Mouse (Mus musculus): ENCODE results near the gene Cxcl14. TPM values are rescaled to one million over a fixed set of nuclear protein-coding genes. Genes with fewer than 3 reads are reported as not detected.

The Cxcl14 gene
- polyA plus RNA-seq, 1 experiment from 2014 or later = 23.8 TPM

- 84% methylated on average over 6 of the region's 6 CpGs for WGBS
- no peaks in the 10 kb centered on the region for H3K36me3 ChIP-seq
- H3K4me1 ChIP-seq = 0 out of 2 replicates have a peak, but pooled peaks cover 4% of the 10 kb centered on the region
- no peak overlapping the region for H3K27ac ChIP-seq
- H3K4me2 ChIP-seq = no peak overlapping the region
- no peaks in the 10 kb centered on the region for H3K27me3 ChIP-seq
- no peaks in the 10 kb centered on the region for H3K9me3 ChIP-seq (replicated peaks)
- H3K4me3 ChIP-seq (replicated peaks) = no peak overlapping the region
- ATAC-seq (replicated peaks; ENCODE audit: low FRiP score) = no peak
- H3K9ac ChIP-seq = no peak overlapping the region
Observed at GRCm38 (mm10) chr13:56329165-56329564, 32.8 kb upstream of the Cxcl14 start.

GRCm38 (mm10) chr13:56327779-56328178, 31.4 kb upstream of the Cxcl14 start:
- no peaks in the 10 kb centered on the region for H3K36me3 ChIP-seq
- WGBS = 14% methylated on average over 6 of the region's 6 CpGs
- 0 out of 2 replicates have a peak, but pooled peaks cover 4% of the 10 kb centered on the region for H3K4me1 ChIP-seq
- no peak overlapping the region for H3K4me3 ChIP-seq (replicated peaks)
- no peak overlapping the region for H3K4me2 ChIP-seq
- ATAC-seq (replicated peaks; ENCODE audit: low FRiP score) = peak; percentile 56; the same call in 1 of the 2 replicates
- H3K9me3 ChIP-seq (replicated peaks) = no peaks in the 10 kb centered on the region
- H3K9ac ChIP-seq = no peak overlapping the region
- H3K27me3 ChIP-seq = no peaks in the 10 kb centered on the region
- no peak overlapping the region for H3K27ac ChIP-seq

GRCm38 (mm10) chr13:56321635-56322034, 25.3 kb upstream of the Cxcl14 start:
- Histone ChIP-seq H3K4me2 (no peak overlapping the region), H3K36me3 (no peaks in the 10 kb centered on the region), H3K27me3 (no peaks in the 10 kb centered on the region), H3K27ac (no peak overlapping the region), H3K9ac (no peak overlapping the region), H3K4me1 (0 out of 2 replicates have a peak, but pooled peaks cover 6% of the 10 kb centered on the region), H3K9me3 (replicated peaks) (no peaks in the 10 kb centered on the region), H3K4me3 (replicated peaks) (no peak overlapping the region)
- no peak for ATAC-seq (replicated peaks; ENCODE audit: low FRiP score)
- WGBS = 30% methylated on average over 7 of the region's 7 CpGs

- Histone ChIP-seq H3K9ac (no peak overlapping the region), H3K4me2 (no peak overlapping the region), H3K27me3 (no peaks in the 10 kb centered on the region), H3K36me3 (no peaks in the 10 kb centered on the region), H3K27ac (no peak overlapping the region), H3K9me3 (replicated peaks) (no peaks in the 10 kb centered on the region), H3K4me1 (peaks cover 11% of the 10 kb centered on the region; the same call in 1 of the 2 replicates), H3K4me3 (replicated peaks) (no peak overlapping the region)
- ATAC-seq (replicated peaks; ENCODE audit: low FRiP score) = no peak
- 80% methylated on average over 4 of the region's 4 CpGs for WGBS
Observed at GRCm38 (mm10) chr13:56316930-56317329, 20.6 kb upstream of the Cxcl14 start.

GRCm38 (mm10) chr13:56315201-56315600, 18.9 kb upstream of the Cxcl14 start:
- ATAC-seq (replicated peaks; ENCODE audit: low FRiP score) = no peak
- H3K4me1 ChIP-seq = peaks cover 5% of the 10 kb centered on the region; the same call in 1 of the 2 replicates
- no peak overlapping the region for H3K27ac ChIP-seq
- H3K9ac ChIP-seq = no peak overlapping the region
- WGBS = 30% methylated on average over 3 of the region's 3 CpGs
- H3K27me3 ChIP-seq = no peaks in the 10 kb centered on the region
- H3K4me3 ChIP-seq (replicated peaks) = no peak overlapping the region
- no peak overlapping the region for H3K4me2 ChIP-seq
- H3K9me3 ChIP-seq (replicated peaks) = 0 out of 2 replicates have a peak, but pooled peaks cover 3% of the 10 kb centered on the region
- H3K36me3 ChIP-seq = no peaks in the 10 kb centered on the region

- peaks cover 6% of the 10 kb centered on the region; the same call in 1 of the 2 replicates for H3K27me3 ChIP-seq
- 61% methylated on average over 12 of the region's 12 CpGs for WGBS
- peaks cover 22% of the 10 kb centered on the region for H3K4me1 ChIP-seq
- H3K9me3 ChIP-seq (replicated peaks) = no peaks in the 10 kb centered on the region
- no peak overlapping the region for H3K27ac ChIP-seq
- no peak overlapping the region for H3K9ac ChIP-seq
- H3K4me2 ChIP-seq = no peak overlapping the region
- H3K4me3 ChIP-seq (replicated peaks) = no peak overlapping the region
- no peaks in the 10 kb centered on the region for H3K36me3 ChIP-seq
- ATAC-seq (replicated peaks; ENCODE audit: low FRiP score) = no peak
Observed at GRCm38 (mm10) chr13:56305058-56305457, 8.7 kb upstream of the Cxcl14 start.

GRCm38 (mm10) chr13:56304453-56304852, 8.1 kb upstream of the Cxcl14 start:
- no peak for ATAC-seq (replicated peaks; ENCODE audit: low FRiP score)
- H3K36me3 ChIP-seq = no peaks in the 10 kb centered on the region
- peaks cover 7% of the 10 kb centered on the region; the same call in 1 of the 2 replicates for H3K27me3 ChIP-seq
- H3K9me3 ChIP-seq (replicated peaks) = no peaks in the 10 kb centered on the region
- WGBS = 49% methylated on average over 4 of the region's 4 CpGs
- H3K27ac ChIP-seq = no peak overlapping the region
- H3K4me3 ChIP-seq (replicated peaks) = no peak overlapping the region
- peaks cover 22% of the 10 kb centered on the region for H3K4me1 ChIP-seq
- no peak overlapping the region for H3K9ac ChIP-seq
- H3K4me2 ChIP-seq = no peak overlapping the region

GRCm38 (mm10) chr13:56299336-56299735, 3.0 kb upstream of the Cxcl14 start:
- H3K4me2 ChIP-seq = no peak overlapping the region
- no peak for ATAC-seq (replicated peaks; ENCODE audit: low FRiP score)
- H3K27ac ChIP-seq = no peak overlapping the region
- H3K4me3 ChIP-seq (replicated peaks) = no peak overlapping the region
- no peak overlapping the region for H3K9ac ChIP-seq
- H3K9me3 ChIP-seq (replicated peaks) = no peaks in the 10 kb centered on the region
- WGBS = 91% methylated on average over 11 of the region's 11 CpGs
- peaks cover 29% of the 10 kb centered on the region for H3K4me1 ChIP-seq
- peaks cover 52% of the 10 kb centered on the region for H3K27me3 ChIP-seq
- no peaks in the 10 kb centered on the region for H3K36me3 ChIP-seq

- Histone ChIP-seq H3K36me3 (no peaks in the 10 kb centered on the region), H3K27me3 (peaks cover 79% of the 10 kb centered on the region), H3K4me1 (peaks cover 29% of the 10 kb centered on the region), H3K27ac (no peak overlapping the region), H3K4me3 (replicated peaks) (peak overlapping the region; percentile 56), H3K9ac (peak overlapping the region; percentile 49), H3K4me2 (peak overlapping the region; percentile 95), H3K9me3 (replicated peaks) (no peaks in the 10 kb centered on the region)
- ATAC-seq (replicated peaks; ENCODE audit: low FRiP score) = no peak
- WGBS = 6% methylated on average over 8 of the region's 8 CpGs
Observed at GRCm38 (mm10) chr13:56296659-56297020, 289 bp upstream of the Cxcl14 start.

- 4% methylated on average over 13 of the region's 13 CpGs for WGBS
- H3K27me3 ChIP-seq = peaks cover 87% of the 10 kb centered on the region
- ATAC-seq (replicated peaks; ENCODE audit: low FRiP score) = no peak
Observed at GRCm38 (mm10) chr13:56295586-56295942, 787 bp downstream of the Cxcl14 start.

GRCm38 (mm10) chr13:56294908-56295307, 1.4 kb downstream of the Cxcl14 start:
- 6% methylated on average over 10 of the region's 10 CpGs for WGBS
- Histone ChIP-seq H3K4me3 (replicated peaks) (peak overlapping the region; percentile 56), H3K9ac (no peak overlapping the region), H3K9me3 (replicated peaks) (no peaks in the 10 kb centered on the region), H3K27me3 (peaks cover 89% of the 10 kb centered on the region), H3K27ac (no peak overlapping the region), H3K4me1 (peaks cover 29% of the 10 kb centered on the region), H3K36me3 (no peaks in the 10 kb centered on the region), H3K4me2 (peak overlapping the region; percentile 95)
- no peak for ATAC-seq (replicated peaks; ENCODE audit: low FRiP score)

More at GRCm38 (mm10) chr13:56295586-56295942, 787 bp downstream of the Cxcl14 start:
- peak overlapping the region; percentile 95 for H3K4me2 ChIP-seq
- H3K27ac ChIP-seq = no peak overlapping the region
- H3K4me1 ChIP-seq = peaks cover 29% of the 10 kb centered on the region
- no peaks in the 10 kb centered on the region for H3K9me3 ChIP-seq (replicated peaks)
- H3K4me3 ChIP-seq (replicated peaks) = peak overlapping the region; percentile 56
- H3K9ac ChIP-seq = peak overlapping the region; percentile 49
- no peaks in the 10 kb centered on the region for H3K36me3 ChIP-seq

GRCm38 (mm10) chr13:56289998-56290397, 6.4 kb downstream of the Cxcl14 start:
- Histone ChIP-seq H3K9ac (no peak overlapping the region), H3K4me2 (no peak overlapping the region), H3K9me3 (replicated peaks) (no peaks in the 10 kb centered on the region), H3K4me3 (replicated peaks) (no peak overlapping the region), H3K4me1 (peaks cover 9% of the 10 kb centered on the region), H3K27me3 (peaks cover 53% of the 10 kb centered on the region), H3K27ac (no peak overlapping the region), H3K36me3 (no peaks in the 10 kb centered on the region)
- no peak for ATAC-seq (replicated peaks; ENCODE audit: low FRiP score)
- WGBS = 80% methylated on average over 6 of the region's 6 CpGs

GRCm38 (mm10) chr13:56289261-56289660, 7.1 kb downstream of the Cxcl14 start:
- Histone ChIP-seq H3K27me3 (peaks cover 45% of the 10 kb centered on the region), H3K4me3 (replicated peaks) (no peak overlapping the region), H3K36me3 (no peaks in the 10 kb centered on the region), H3K4me2 (no peak overlapping the region), H3K27ac (no peak overlapping the region), H3K9me3 (replicated peaks) (no peaks in the 10 kb centered on the region), H3K4me1 (peaks cover 5% of the 10 kb centered on the region; the same call in 1 of the 2 replicates), H3K9ac (no peak overlapping the region)
- ATAC-seq (replicated peaks; ENCODE audit: low FRiP score) = no peak
- WGBS = 70% methylated on average over 11 of the region's 11 CpGs

Data from kidney, embryonic 15.5 days (tissue).